Mouse (Mus musculus) brain, embryonic 14.5 days (tissue): ENCODE measurements around the gene Kcna6. TPM values are rescaled to one million over a fixed set of nuclear protein-coding genes. Genes with fewer than 3 reads are reported as not detected.

ENCODE experiments used
- DNase-seq: peaks from one replicate; pipeline ENCODE4 v3.0.0-alpha.2; 2011; ENCODE audit warnings: low read depth
- CTCF ChIP-seq: fragments of 200-500 bp; IDR thresholded peaks from 2 replicates; pipeline ENCODE4 v1.5.1; 2012; ENCODE audit warnings: inconsistent platforms, mild to moderate bottlenecking, moderate library complexity, borderline replicate concordance; ENCODE audit not compliant: insufficient read depth, insufficient read length; ENCODE audit errors: extremely low read depth
- POLR2A ChIP-seq: fragments of 200-500 bp; IDR thresholded peaks from 2 replicates; pipeline ENCODE4 v1.6.1; 2012; ENCODE audit warnings: mild to moderate bottlenecking, inconsistent platforms, borderline replicate concordance; ENCODE audit not compliant: poor library complexity, insufficient read depth, insufficient read length, severe bottlenecking; ENCODE audit errors: extremely low read depth
- polyA plus RNA-seq: library from polyadenylated mRNA; depleted of rRNA; stranded (reverse); fragments of >200 nt; gene quantifications from 2 replicates; pipeline ENCODE4 v1.2.3, GENCODE M21; 2012

Kcna6 gene
- polyA plus RNA-seq, 1 experiment: 14.8 TPM

- TF ChIP-seq POLR2A: no peak
- no peak for TF ChIP-seq CTCF
- DNase-seq: no peak
Measured at GRCm38 (mm10) chr6:126728803-126729202, 11.7 kb downstream of the Kcna6 start.

- no peak for TF ChIP-seq CTCF
- no peak for TF ChIP-seq POLR2A
- DNase-seq: no peak
Measured at GRCm38 (mm10) chr6:126718423-126719087, 21.9 kb downstream of the Kcna6 start.

GRCm38 (mm10) chr6:126712531-126712930 lies 27.9 kb downstream of the Kcna6 start:
- DNase-seq: no peak
- TF ChIP-seq CTCF: no peak
- no peak for TF ChIP-seq POLR2A

- peak; percentile 60 for DNase-seq
Measured at GRCm38 (mm10) chr6:126705936-126706335, 34.5 kb downstream of the Kcna6 start.

GRCm38 (mm10) chr6:126704430-126704829 lies 36.0 kb downstream of the Kcna6 start:
- DNase-seq: peak; percentile 77
- TF ChIP-seq CTCF (peak; percentile 64; the same call in 1 of the 2 replicates), POLR2A (no peak)

More at GRCm38 (mm10) chr6:126705936-126706335, 34.5 kb downstream of the Kcna6 start:
- TF ChIP-seq CTCF: no peak

- TF ChIP-seq CTCF: peak; percentile 91
- TF ChIP-seq POLR2A: no peak
- DNase-seq: peak; percentile 92
Measured at GRCm38 (mm10) chr6:126702116-126702515, 38.4 kb downstream of the Kcna6 start.

GRCm38 (mm10) chr6:126701196-126701595 lies 39.3 kb downstream of the Kcna6 start:
- peak; percentile 40 for DNase-seq
- TF ChIP-seq POLR2A (no peak), CTCF (no peak)

- no peak for TF ChIP-seq CTCF
- TF ChIP-seq POLR2A: no peak
- no peak for DNase-seq
Measured at GRCm38 (mm10) chr6:126699995-126700394, 40.5 kb downstream of the Kcna6 start.

GRCm38 (mm10) chr6:126687120-126687519 lies 53.4 kb downstream of the Kcna6 start:
- no peak for DNase-seq

GRCm38 (mm10) chr6:126685135-126685534 lies 55.3 kb downstream of the Kcna6 start:
- TF ChIP-seq CTCF: no peak
- TF ChIP-seq POLR2A: no peak
- no peak for DNase-seq

More at GRCm38 (mm10) chr6:126687120-126687519, 53.4 kb downstream of the Kcna6 start:
- no peak for TF ChIP-seq CTCF
- TF ChIP-seq POLR2A: no peak

GRCm38 (mm10) chr6:126678961-126679360 lies 61.5 kb downstream of the Kcna6 start:
- DNase-seq: peak; percentile 34
- TF ChIP-seq POLR2A: no peak
- peak; percentile 60 for TF ChIP-seq CTCF

- DNase-seq: peak; percentile 26
- TF ChIP-seq POLR2A: no peak
- TF ChIP-seq CTCF: no peak
Measured at GRCm38 (mm10) chr6:126667001-126667400, 73.5 kb downstream of the Kcna6 start.
